Mouse (Mus musculus) urinary bladder, postnatal 36 days (tissue): ENCODE measurements at regions not wholly inside any gene's neighbourhood (a gene's known extent, or its start where the extent isn't known, plus 50 kb on each side); places are given as distances from the start of the nearest gene placed in this dataset.

ENCODE experiments used
- DNase-seq, 2 experiments: peaks; one replicate each; pipeline ENCODE4 v3.0.0; 2022; ENCODE audit warnings: low spot score in 2 of 2, mixed read lengths in 1 of 2

- no peak for DNase-seq
Measured at GRCm38 (mm10) chr8:107715901-107716300, 127.6 kb upstream of the Psmd7 start.

- no peak for DNase-seq
Measured at GRCm38 (mm10) chr8:107717856-107718255, 129.6 kb upstream of the Psmd7 start.

GRCm38 (mm10) chr8:107719656-107720055, 131.4 kb upstream of the Psmd7 start:
- no peak for DNase-seq

GRCm38 (mm10) chr8:107726716-107727115, 138.5 kb upstream of the Psmd7 start:
- no peak for DNase-seq

- no peak for DNase-seq
Measured at GRCm38 (mm10) chr8:107727276-107727675, 139.0 kb upstream of the Psmd7 start.

GRCm38 (mm10) chr8:107739091-107739490, 150.8 kb upstream of the Psmd7 start:
- DNase-seq = no peak

DNA sequence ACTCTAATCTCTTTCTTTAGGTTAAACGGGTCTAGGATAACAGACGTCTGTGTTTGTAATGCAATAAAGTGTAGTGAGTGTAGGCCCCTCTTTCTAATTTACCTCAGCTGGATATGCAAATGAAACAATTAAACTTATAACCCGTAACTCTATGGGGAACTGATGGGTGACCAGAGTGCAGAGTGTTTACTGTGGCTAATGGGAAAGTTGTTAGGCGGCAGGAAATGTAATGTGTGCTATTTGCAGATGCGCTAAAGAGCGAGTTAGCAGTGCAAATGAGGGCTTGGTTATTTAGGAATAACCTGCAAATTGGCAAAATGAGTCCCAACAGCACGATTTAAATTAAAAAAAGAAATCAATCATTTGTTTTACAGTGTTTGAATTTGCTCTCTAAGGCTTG, 168.8 kb upstream of the Psmd7 start:
- no peak for DNase-seq

- no peak for DNase-seq
Measured at GRCm38 (mm10) chr8:107758637-107759036, 170.4 kb upstream of the Psmd7 start.

GRCm38 (mm10) chr8:107776906-107777305, 165.5 kb upstream of the Zfhx3 start:
- no peak for DNase-seq

- no peak for DNase-seq
Measured at GRCm38 (mm10) chr8:107785771-107786170, 156.7 kb upstream of the Zfhx3 start.

DNA sequence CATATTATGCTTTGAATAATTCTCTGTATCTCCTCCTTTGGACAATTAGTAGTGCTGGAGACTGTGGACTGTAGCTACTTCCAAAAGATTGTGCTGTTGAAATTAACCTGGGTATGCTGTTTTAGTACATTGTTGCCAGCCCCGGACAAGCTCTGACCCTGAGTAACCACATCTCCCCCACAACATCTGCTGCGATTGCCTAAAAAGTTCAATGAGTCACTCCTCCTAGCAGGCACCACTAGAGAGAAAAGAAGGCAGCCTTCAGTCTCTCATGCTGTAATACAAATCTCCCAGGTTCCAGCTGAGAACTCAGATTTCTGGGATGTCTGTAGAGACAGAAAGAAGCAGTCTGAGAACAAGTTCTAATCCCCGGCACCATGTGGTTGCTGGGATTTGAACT, 150.2 kb upstream of the Zfhx3 start:
- no peak for DNase-seq

DNA sequence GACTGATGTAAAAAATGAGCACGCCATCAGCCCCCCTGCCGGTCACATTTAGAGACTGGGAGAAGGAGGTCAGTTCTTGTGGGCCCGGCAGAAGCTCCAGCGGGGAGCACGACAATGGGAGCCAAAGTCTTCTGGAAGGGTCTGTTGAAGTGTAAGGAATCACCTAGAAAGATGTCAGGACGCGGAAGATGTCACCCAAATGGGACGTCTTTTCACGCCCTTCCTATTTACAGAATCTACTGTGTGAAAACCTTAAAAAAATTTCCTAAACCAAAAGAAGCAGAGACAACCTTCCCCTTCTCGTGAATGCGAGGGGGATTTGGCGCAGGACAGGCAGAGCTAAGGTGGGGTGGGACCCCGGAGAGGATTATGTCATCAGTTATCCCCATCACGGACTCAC, 127.5 kb upstream of the Zfhx3 start:
- no peak for DNase-seq

- DNase-seq = no peak
Measured at GRCm38 (mm10) chr8:107815775-107816174, 126.7 kb upstream of the Zfhx3 start.

- no peak for DNase-seq
Measured at GRCm38 (mm10) chr8:107817796-107818195, 124.6 kb upstream of the Zfhx3 start.

GRCm38 (mm10) chr8:107820174-107820760, 122.2 kb upstream of the Zfhx3 start:
- DNase-seq = no peak

GRCm38 (mm10) chr8:107821522-107821921, 120.9 kb upstream of the Zfhx3 start:
- no peak for DNase-seq

GRCm38 (mm10) chr8:107824096-107824495, 118.3 kb upstream of the Zfhx3 start:
- no peak for DNase-seq

GRCm38 (mm10) chr8:107824640-107825039, 117.8 kb upstream of the Zfhx3 start:
- no peak for DNase-seq

- DNase-seq = no peak
Measured at GRCm38 (mm10) chr8:107827500-107828125, 114.8 kb upstream of the Zfhx3 start.

GRCm38 (mm10) chr8:107828541-107828940, 113.9 kb upstream of the Zfhx3 start:
- no peak for DNase-seq

DNA sequence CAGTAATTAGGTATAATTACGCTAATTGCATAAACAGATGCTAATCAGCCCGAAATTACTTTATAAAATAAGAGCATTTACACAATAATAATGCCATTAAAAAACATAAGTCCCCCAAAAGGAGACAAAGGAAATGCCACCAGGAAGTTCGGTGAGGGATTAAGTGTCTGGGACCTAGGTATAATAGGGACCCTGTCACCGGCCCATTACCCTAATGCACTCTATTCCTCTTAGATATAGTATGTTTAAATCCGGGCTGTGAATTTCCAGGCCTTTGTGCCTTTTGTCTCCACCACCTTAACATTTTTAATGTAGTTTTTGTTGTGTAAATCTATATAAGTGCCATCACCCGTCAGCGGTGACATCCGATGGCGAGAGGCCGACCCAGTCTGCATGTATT, 109.0 kb upstream of the Zfhx3 start:
- no peak for DNase-seq

DNA sequence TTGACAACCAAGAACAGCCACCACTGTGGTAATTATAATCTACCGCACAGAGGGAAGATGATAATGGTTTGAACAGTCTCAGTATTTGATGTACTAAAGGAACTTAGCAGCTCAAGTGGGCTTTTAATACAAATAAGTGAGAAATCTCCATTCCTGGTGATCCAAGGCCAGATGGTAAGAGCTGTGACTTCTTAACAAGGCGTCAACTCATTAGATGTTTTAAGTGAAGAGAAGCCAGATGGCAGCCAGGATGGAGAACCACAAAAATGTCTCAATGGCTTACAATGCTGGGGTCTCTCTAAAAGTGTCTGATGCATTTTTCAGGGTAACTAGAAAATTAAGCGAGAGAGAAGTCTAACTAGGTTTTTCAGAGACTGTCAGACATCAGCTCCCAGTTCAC, 96.3 kb upstream of the Zfhx3 start:
- no peak for DNase-seq

DNA sequence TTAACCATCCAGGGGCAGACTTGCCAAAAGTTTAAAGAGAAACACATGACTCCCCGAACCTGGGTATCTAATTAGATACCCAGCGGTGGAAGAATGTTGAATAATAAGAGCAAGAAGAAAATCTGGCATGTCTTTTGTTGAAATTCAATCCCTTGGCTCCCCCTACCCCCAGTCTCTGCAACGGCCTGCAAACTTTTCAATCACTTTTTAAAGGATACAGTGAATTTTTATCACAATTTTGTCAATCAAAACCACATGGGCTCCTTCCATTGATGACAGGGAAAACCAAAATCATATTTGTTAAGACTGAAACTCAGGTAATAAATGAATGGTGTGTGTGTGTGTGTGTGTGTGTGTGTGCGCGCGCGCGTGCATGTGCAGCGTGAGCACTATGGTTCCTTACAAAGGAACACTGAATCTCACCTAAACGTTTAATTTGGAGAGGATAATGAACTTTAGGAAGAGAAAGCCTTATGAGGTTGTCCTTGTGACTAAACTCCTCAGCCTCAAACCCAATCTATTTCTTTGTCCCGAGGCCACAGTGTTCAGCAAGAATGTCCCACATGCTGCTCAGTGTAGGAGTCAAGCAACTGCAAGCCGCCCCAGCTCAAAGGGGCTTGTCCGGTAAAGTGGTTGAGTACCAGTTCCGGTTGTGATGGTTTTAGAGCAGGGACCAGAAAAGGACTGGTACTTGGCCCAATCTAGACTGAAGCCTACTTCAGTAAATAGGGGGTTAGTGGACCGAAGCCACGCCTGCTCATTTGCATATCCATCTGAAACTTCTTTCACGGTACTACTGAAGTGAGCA, 91.0 kb upstream of the Zfhx3 start:
- DNase-seq = no peak
